Mouse (Mus musculus): Measurements from ENCODE around the gene Phf1.

DNA sequence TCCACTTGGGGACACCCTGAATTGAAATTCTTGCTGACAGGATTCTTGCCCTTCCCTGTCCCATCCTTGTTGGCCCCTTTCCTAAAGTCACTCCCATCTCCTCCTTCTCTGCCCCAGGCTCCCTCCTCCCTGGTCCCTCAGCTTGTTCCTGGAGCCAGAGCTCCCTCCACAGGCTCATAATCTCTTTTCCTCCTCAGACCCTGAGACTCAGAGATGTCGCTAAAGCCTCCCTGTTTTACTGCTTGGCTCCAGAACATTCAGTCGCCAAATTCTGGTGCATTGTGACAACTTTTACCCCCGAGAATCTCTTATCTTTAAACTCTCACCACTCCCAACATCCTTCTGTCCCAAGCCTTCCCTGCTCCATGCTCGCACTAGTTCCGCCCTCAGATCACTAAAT, 28.5 kb upstream of the Phf1 start:
- TF ChIP-seq CTCF (conservative IDR thresholded peaks at IDR 0.05; ENCODE audit: low read length) = no peak
- TF ChIP-seq POU5F1 (IDR thresholded peaks at IDR 0.05; ENCODE audit: borderline replicate concordance, low read length) = no peak

Measured in E14TG2a.4 (cell line).